Mouse (Mus musculus) liver, embryonic 14.5 days (tissue): ENCODE data around the gene Slc12a4. TPM values are rescaled to one million over a fixed set of nuclear protein-coding genes. Genes with fewer than 3 reads are reported as not detected.

Source experiments
- ATAC-seq: fragments of 200-750 bp; cut with Nextera tagmentation; 2 replicates; pipeline ENCODE4 v1.8.0; 2017; ENCODE audit warnings: moderate number of reproducible peaks, mild to moderate bottlenecking, moderate library complexity; ENCODE audit not compliant: insufficient read depth
- DNase-seq, 3 experiments: peaks; one replicate each; pipeline ENCODE4 v3.0.0-alpha.2; 2012 to 2013; ENCODE audit warnings: low read depth in 3 of 3, low spot score in 3 of 3
- H3K27ac ChIP-seq: fragments of 300-500 bp; sonication (generic); 2 replicates; pipeline ENCODE4 v1.5.1; 2014; ENCODE audit warnings: moderate library complexity, mild to moderate bottlenecking, control low read depth, inconsistent platforms
- H3K27me3 ChIP-seq: fragments of 300-500 bp; sonication (generic); 2 replicates; pipeline ENCODE4 v1.6.1; 2014; ENCODE audit warnings: mild to moderate bottlenecking, low read length, moderate library complexity; ENCODE audit not compliant: control insufficient read depth, insufficient read depth
- H3K36me3 ChIP-seq: fragments of 300-500 bp; sonication (generic); replicated peaks from 2 replicates; pipeline ENCODE4 v1.6.1; 2014; ENCODE audit warnings: low read depth; ENCODE audit not compliant: control insufficient read depth, insufficient read depth
- H3K4me1 ChIP-seq, 2 experiments: fragments of 200-500 bp in 1 of 2; fragments of 300-500 bp in 1 of 2; sonication (generic) in 1 of 2; replicated peaks; 2 replicates each; pipeline ENCODE4 v1.6.1; 2012 to 2014; ENCODE audit warnings: antibody characterized with exemption in 1 of 2, inconsistent platforms in 1 of 2, low read length in 1 of 2; ENCODE audit not compliant: control insufficient read depth in 2 of 2, insufficient read depth in 2 of 2
- H3K4me2 ChIP-seq: fragments of 300-500 bp; sonication (generic); 2 replicates; pipeline ENCODE4 v1.6.1; 2014; ENCODE audit warnings: low read depth, mild to moderate bottlenecking, control low read depth, moderate library complexity
- H3K4me3 ChIP-seq, 2 experiments: fragments of 200-500 bp in 1 of 2; fragments of 300-500 bp in 1 of 2; sonication (generic) in 1 of 2; 2 replicates each; pipeline ENCODE4 v1.5.1; 2012 to 2014; ENCODE audit warnings: low read depth in 2 of 2, low read length in 2 of 2, mild to moderate bottlenecking in 2 of 2, control low read depth in 1 of 2, inconsistent platforms in 1 of 2, moderate library complexity in 1 of 2; ENCODE audit not compliant: insufficient read depth in 1 of 2
- H3K9ac ChIP-seq: fragments of 300-500 bp; sonication (generic); replicated peaks from 2 replicates; pipeline ENCODE4 v1.6.1; 2014; ENCODE audit warnings: mild to moderate bottlenecking, control low read depth, moderate library complexity
- H3K9me3 ChIP-seq: fragments of 300-500 bp; sonication (generic); 2 replicates; pipeline ENCODE4 v1.6.1; 2016; ENCODE audit warnings: low read length, mixed read lengths; ENCODE audit not compliant: control insufficient read depth
- CTCF ChIP-seq: IDR thresholded peaks from 2 replicates; pipeline ENCODE4 v1.5.1; 2016; ENCODE audit warnings: antibody characterized with exemption, low read depth, control low read depth
- EP300 ChIP-seq: IDR thresholded peaks from 2 replicates; pipeline ENCODE4 v1.6.1; 2016; ENCODE audit warnings: antibody characterized with exemption, low read depth
- WGBS: fragments of 180-500 bp; shearing (Covaris S2); extraction: QIAGEN DNeasy Blood & Tissue Kit; methylation state at CpG from one replicate; pipeline ENCODE4 v1.1.7; 2014; ENCODE audit not compliant: insufficient replicate concordance; 5-methylcytosine and 5-hydroxymethylcytosine counted together
- polyA plus RNA-seq, 2 experiments: library from polyadenylated mRNA; depleted of rRNA in 1 of 2; stranded (reverse) in 1 of 2; unstranded in 1 of 2; fragments of >200 nt; fragmentation: Nextera tagmentation in 1 of 2; extraction: Ambion mirVana in 1 of 2; gene quantifications; 2 replicates each; pipeline versions ENCODE4 v1.2.1 to v1.2.3; 2012 to 2014

Gene Slc12a4
- polyA plus RNA-seq, 2 experiments = 6.9 to 11.1 TPM

DNA sequence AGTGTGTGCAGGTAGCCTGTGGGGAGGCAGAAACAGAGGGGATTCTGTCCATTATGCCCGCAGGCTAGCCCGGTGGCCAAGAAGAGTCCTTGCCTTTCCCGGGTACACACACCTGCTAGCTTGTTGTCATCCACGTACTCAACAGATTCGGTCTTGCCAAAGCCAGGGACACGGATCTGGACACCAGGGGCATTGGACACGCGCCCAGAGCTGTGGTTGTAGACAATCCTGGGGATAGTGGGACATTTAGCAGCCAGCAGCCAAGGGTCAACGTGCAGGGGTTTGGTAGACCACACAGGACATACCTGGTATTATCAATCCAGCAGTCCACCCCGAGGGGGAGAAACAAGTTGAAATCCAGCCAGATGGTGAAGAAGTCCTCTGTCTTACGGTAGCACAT, 23.9 kb downstream of the Slc12a4 start:
- WGBS = 85% methylated on average over 11 of the region's 11 CpGs
- peaks cover 5 to 7% of the 10 kb centered on the region in 2 experiments for H3K4me1 ChIP-seq
- H3K27ac ChIP-seq = no peak overlapping the region
- H3K9me3 ChIP-seq = no peaks in the 10 kb centered on the region
- H3K27me3 ChIP-seq = no peaks in the 10 kb centered on the region
- H3K4me2 ChIP-seq = peak overlapping the region; percentile 43
- no peak for TF ChIP-seq EP300
- no peak for ATAC-seq
- H3K9ac ChIP-seq = no peak overlapping the region
- peaks cover 14% of the 10 kb centered on the region; the same call in 1 of the 2 replicates for H3K36me3 ChIP-seq
- DNase-seq = no peak
- peak overlapping the region; percentile 41 to 52 for H3K4me3 ChIP-seq

DNA sequence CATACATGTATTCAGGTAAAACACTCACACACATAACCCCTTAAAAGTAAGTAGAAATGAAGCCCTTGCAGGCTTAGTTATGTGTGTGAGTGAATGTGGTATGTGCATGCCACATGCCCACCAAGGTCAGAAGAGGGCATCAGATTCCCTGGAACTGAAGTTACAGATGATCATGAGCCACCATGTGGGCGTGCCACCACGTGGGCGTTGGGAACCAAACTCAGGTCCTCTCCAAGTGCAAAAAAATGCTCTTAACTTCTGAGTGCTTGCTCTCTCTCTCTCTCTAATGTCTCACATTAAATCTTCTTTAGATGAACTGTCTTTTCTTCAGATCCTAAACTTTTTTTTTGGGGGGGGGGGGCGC, 27.6 kb downstream of the Slc12a4 start, which contains the start of gene Psmb10:
TSS of gene Psmb10 (minus strand) at position 139 of the 364 bp plus-strand sequence.
- DNase-seq = peak in 1 of 3 experiments; percentile 41
- TF ChIP-seq CTCF = 0 out of 2 replicates have a peak, but pooled peaks have one; percentile 7
- no peak for TF ChIP-seq EP300
- H3K4me2 ChIP-seq = peak within 1 kb of the TSS; percentile 92
- H3K4me1 ChIP-seq = peaks cover 16 to 26% of the 10 kb centered on the region in 2 experiments
- peak within 1 kb of the TSS; percentile 86 for H3K9ac ChIP-seq
- WGBS = 3% methylated on average over 4 of the region's 4 CpGs
- H3K4me3 ChIP-seq = peak within 1 kb of the TSS; percentile 80 to 84
- peak within 1 kb of the TSS; percentile 68 for H3K27ac ChIP-seq
- H3K9me3 ChIP-seq = no peaks in the 10 kb centered on the region
- H3K27me3 ChIP-seq = no peaks in the 10 kb centered on the region
- no peak for ATAC-seq
- H3K36me3 ChIP-seq = no peaks in the 10 kb centered on the region

GRCm38 (mm10) chr8:105937496-105938305, 28.2 kb downstream of the Slc12a4 start:
- TF ChIP-seq CTCF (no peak), EP300 (no peak)
- H3K9ac ChIP-seq = peak overlapping the region; percentile 86
- H3K4me2 ChIP-seq = peak overlapping the region; percentile 92
- H3K4me1 ChIP-seq = peaks cover 16 to 26% of the 10 kb centered on the region in 2 experiments
- no peaks in the 10 kb centered on the region for H3K27me3 ChIP-seq
- no peaks in the 10 kb centered on the region for H3K9me3 ChIP-seq
- WGBS = under 1% methylated on average over 33 of the region's 33 CpGs
- no peaks in the 10 kb centered on the region for H3K36me3 ChIP-seq
- peak in 1 of 3 experiments; percentile 31 for DNase-seq
- peak overlapping the region; percentile 80 to 84 for H3K4me3 ChIP-seq
- ATAC-seq = peak; percentile 18; the same call in 1 of the 2 replicates
- peak overlapping the region; percentile 68 for H3K27ac ChIP-seq

DNA sequence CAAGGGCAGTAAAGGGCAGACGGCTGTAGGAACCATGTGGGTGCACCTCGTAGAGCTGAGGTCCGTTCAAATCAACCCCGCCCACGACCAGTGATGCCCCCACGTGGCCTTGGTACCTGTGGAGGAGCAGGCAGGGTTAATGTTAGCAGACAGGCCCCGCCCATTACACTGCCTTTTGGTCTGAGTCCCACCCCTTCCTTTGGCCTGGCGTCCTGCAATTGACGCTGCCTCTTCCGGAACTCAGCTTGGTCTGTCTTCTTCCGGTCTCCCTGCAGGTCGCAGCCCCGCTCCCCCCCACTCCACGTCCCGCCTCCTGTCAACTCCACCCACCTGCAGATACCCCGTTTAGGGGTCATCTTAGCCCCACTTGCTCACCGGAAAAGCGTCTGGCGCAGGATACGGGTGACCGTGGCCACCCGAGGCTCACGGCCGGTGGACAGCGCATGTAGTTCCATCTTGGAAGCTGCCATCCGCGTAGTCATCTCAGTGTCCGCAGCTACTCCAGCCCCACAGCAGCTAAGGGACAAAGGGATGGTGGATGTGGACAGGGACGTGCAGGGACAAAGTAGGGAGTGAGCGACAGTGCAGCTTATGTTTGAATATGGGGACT, 28.9 kb downstream of the Slc12a4 start:
- WGBS = 0% methylated on average over 30 of the region's 30 CpGs
- Histone ChIP-seq H3K4me1 (peaks cover 16 to 26% of the 10 kb centered on the region in 2 experiments), H3K9me3 (no peaks in the 10 kb centered on the region), H3K4me3 (peak overlapping the region; percentile 80 to 84), H3K27me3 (no peaks in the 10 kb centered on the region), H3K4me2 (peak overlapping the region; percentile 92), H3K36me3 (no peaks in the 10 kb centered on the region), H3K9ac (peak overlapping the region; percentile 86), H3K27ac (peak overlapping the region; percentile 68)
- ATAC-seq (peak; percentile 81), DNase-seq (peak; percentile 78 to 81 (median 79))
- TF ChIP-seq CTCF (no peak), EP300 (no peak)
